Mouse (Mus musculus) heart, postnatal 0 days (tissue): ENCODE data around the gene Dpp6.

ENCODE experiments used
- CTCF ChIP-seq: IDR thresholded peaks from 2 replicates; pipeline ENCODE4 v1.5.1; 2016; ENCODE audit warnings: antibody characterized with exemption, control low read depth, low read depth
- EP300 ChIP-seq: IDR thresholded peaks from 2 replicates; pipeline ENCODE4 v1.6.1; 2016; ENCODE audit warnings: antibody characterized with exemption, low read depth

DNA sequence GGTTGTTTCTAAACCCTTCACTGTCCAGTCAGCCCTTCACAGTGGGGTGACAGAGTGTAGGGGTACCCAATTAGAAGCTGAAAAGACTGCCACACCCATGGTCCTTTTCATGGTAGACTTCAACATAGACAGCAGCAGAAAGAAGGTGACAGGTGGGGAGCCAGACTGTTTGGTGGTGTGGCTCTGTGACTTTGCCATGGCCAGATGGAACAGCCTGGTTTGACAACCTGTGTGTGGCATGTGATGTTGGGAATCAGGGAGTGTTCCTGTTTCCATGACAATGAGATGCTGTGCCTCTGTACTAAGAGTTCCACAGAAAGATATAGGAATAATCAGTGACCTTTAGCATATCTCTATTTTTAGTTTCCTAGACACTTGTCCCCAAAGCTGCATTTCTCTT, 386.1 kb downstream of the Dpp6 start:
- TF ChIP-seq CTCF (no peak), EP300 (no peak)
